Mouse (Mus musculus) liver, postnatal 0 days (tissue): ENCODE measurements at regions not wholly inside any gene's neighbourhood (a gene's known extent, or its start where the extent isn't known, plus 50 kb on each side); places are given as distances from the start of the nearest gene placed in this dataset.

Experiments used
- CTCF ChIP-seq: sonication (generic); IDR thresholded peaks from 2 replicates; pipeline ENCODE4 v1.5.1; 2016; ENCODE audit warnings: antibody characterized with exemption, low read depth
- EP300 ChIP-seq: IDR thresholded peaks from 2 replicates; pipeline ENCODE4 v1.6.1; 2016; ENCODE audit warnings: antibody characterized with exemption, low read depth, mild to moderate bottlenecking

DNA sequence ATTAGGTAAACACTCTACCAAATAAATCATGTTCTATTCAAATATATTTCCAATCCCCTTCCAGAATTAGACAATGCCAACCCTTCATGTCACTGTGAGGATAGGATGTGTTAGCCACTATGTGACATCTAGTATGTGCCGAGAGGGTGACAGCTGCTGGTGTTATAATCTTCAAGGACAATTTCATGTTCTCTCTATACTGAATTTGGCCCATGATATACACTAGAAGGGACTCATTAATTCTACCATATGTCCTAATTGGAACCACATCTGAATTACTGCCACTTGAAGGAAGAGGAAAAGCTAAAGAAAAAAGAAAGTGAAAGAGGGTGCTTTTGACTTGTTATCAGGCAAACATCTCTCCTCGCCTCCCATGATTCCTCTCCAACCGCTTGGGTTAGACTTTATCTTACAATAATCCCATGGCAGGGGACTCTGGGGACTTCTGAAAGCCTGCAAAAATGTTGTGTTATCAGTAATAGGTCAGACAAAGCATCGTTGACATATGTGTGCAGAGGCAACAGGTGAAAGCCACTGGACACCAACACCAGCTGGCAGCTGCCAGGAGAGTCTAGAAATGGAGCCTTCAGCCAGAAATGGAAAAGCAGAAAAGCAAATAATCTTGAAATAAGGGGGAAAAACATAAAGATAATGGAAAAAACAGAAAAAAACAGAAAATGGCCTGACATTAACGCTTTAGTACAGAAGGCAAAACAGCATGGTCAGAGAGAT is 131.7 kb upstream of the Hs6st1 start:
- no peak for TF ChIP-seq EP300
- TF ChIP-seq CTCF, result no peak
